Mouse (Mus musculus) kidney, adult 2 months (tissue): ENCODE measurements around the gene Lgals2.

Source experiments
- CTCF ChIP-seq: fragments of 200-500 bp; conservative IDR thresholded peaks from 2 replicates; pipeline ENCODE4 v1.5.1; 2011; ENCODE audit warnings: low read depth, mild to moderate bottlenecking, control low read depth, low read length, moderate library complexity, mixed read lengths; ENCODE audit not compliant: insufficient read depth, insufficient read length
- POLR2A ChIP-seq: fragments of 200-500 bp; IDR thresholded peaks from one replicate; pipeline ENCODE4 v1.6.1; 2011; ENCODE audit warnings: low read depth, low read length, control low read depth

- TF ChIP-seq CTCF, result no peak
- no peak for TF ChIP-seq POLR2A
These were observed 14.1 kb downstream of the Lgals2 start for GRCm38 (mm10) chr15:78841161-78841790.
